Mouse (Mus musculus) spleen, postnatal 4 days (tissue): ENCODE results near the gene Pfkfb3.

ENCODE experiments used
- DNase-seq, 2 experiments: peaks; one replicate each; pipeline ENCODE4 v3.0.0; 2022; ENCODE audit warnings: low spot score in 2 of 2

The Pfkfb3 gene

GRCm38 (mm10) chr2:11502255-11502765, 51.6 kb downstream of the Pfkfb3 start:
- no peak for DNase-seq

GRCm38 (mm10) chr2:11501301-11502254, 52.3 kb downstream of the Pfkfb3 start:
- peak; percentile 85 to 93 for DNase-seq

- no peak for DNase-seq
These were observed 53.2 kb downstream of the Pfkfb3 start for GRCm38 (mm10) chr2:11500666-11501065.

GRCm38 (mm10) chr2:11496601-11497031, 57.3 kb downstream of the Pfkfb3 start:
- no peak for DNase-seq

- DNase-seq, result no peak
These were observed 59.0 kb downstream of the Pfkfb3 start for GRCm38 (mm10) chr2:11494841-11495255.

GRCm38 (mm10) chr2:11492855-11493254, 61.0 kb downstream of the Pfkfb3 start:
- DNase-seq, result no peak

GRCm38 (mm10) chr2:11491471-11491870, 62.4 kb downstream of the Pfkfb3 start:
- DNase-seq, result no peak

GRCm38 (mm10) chr2:11490554-11490953, 63.3 kb downstream of the Pfkfb3 start:
- DNase-seq, result no peak

GRCm38 (mm10) chr2:11483226-11483625, 70.7 kb downstream of the Pfkfb3 start:
- DNase-seq, result no peak

GRCm38 (mm10) chr2:11482364-11482763, 71.5 kb downstream of the Pfkfb3 start:
- no peak for DNase-seq

GRCm38 (mm10) chr2:11478960-11479359, 74.9 kb downstream of the Pfkfb3 start:
- no peak for DNase-seq

- DNase-seq, result no peak
These were observed 78.6 kb downstream of the Pfkfb3 start for GRCm38 (mm10) chr2:11475316-11475715.

- no peak for DNase-seq
These were observed 89.2 kb downstream of the Pfkfb3 start for GRCm38 (mm10) chr2:11464661-11465099.

- no peak for DNase-seq
These were observed 92.9 kb downstream of the Pfkfb3 start for GRCm38 (mm10) chr2:11460976-11461375.

GRCm38 (mm10) chr2:11458494-11458893, 95.4 kb downstream of the Pfkfb3 start:
- no peak for DNase-seq

- no peak for DNase-seq
These were observed 96.0 kb downstream of the Pfkfb3 start for GRCm38 (mm10) chr2:11457904-11458303.

GRCm38 (mm10) chr2:11448711-11449110, 105.2 kb downstream of the Pfkfb3 start:
- DNase-seq, result no peak

GRCm38 (mm10) chr2:11447865-11448264, 106.0 kb downstream of the Pfkfb3 start:
- DNase-seq, result no peak

- no peak for DNase-seq
These were observed 108.2 kb downstream of the Pfkfb3 start for GRCm38 (mm10) chr2:11445722-11446121.

- DNase-seq, result no peak
These were observed 112.0 kb downstream of the Pfkfb3 start for GRCm38 (mm10) chr2:11441864-11442263.

GRCm38 (mm10) chr2:11438231-11438954, 115.5 kb downstream of the Pfkfb3 start:
- DNase-seq, result no peak

- DNase-seq, result no peak
These were observed 117.5 kb downstream of the Pfkfb3 start for GRCm38 (mm10) chr2:11436353-11436752.
